Mouse (Mus musculus) neural tube, embryonic 13.5 days (tissue): Measurements from ENCODE around the gene Mrpl20. TPM values are rescaled to one million over a fixed set of nuclear protein-coding genes. Genes with fewer than 3 reads are reported as not detected.

ENCODE experiments used
- ATAC-seq: fragments of 200-750 bp; cut with Nextera tagmentation; 2 replicates; pipeline ENCODE4 v1.8.0; 2017; ENCODE audit warnings: low read depth, mild to moderate bottlenecking, moderate TSS enrichment, moderate library complexity
- H3K27ac ChIP-seq: fragments of 300-500 bp; sonication (generic); replicated peaks from 2 replicates; pipeline ENCODE4 v1.5.1; 2015; ENCODE audit warnings: moderate library complexity, mild to moderate bottlenecking, inconsistent platforms
- H3K27me3 ChIP-seq: fragments of 300-500 bp; sonication (generic); 2 replicates; pipeline ENCODE4 v1.6.1; 2015; ENCODE audit warnings: mild to moderate bottlenecking, inconsistent platforms
- H3K36me3 ChIP-seq: fragments of 300-500 bp; sonication (generic); 2 replicates; pipeline ENCODE4 v1.6.1; 2015; ENCODE audit warnings: mild to moderate bottlenecking, inconsistent platforms
- H3K4me1 ChIP-seq: fragments of 300-500 bp; sonication (generic); replicated peaks from 2 replicates; pipeline ENCODE4 v1.6.1; 2015; ENCODE audit warnings: inconsistent platforms
- H3K4me2 ChIP-seq: fragments of 300-500 bp; sonication (generic); 2 replicates; pipeline ENCODE4 v1.6.1; 2015; ENCODE audit warnings: inconsistent platforms, mild to moderate bottlenecking, moderate library complexity
- H3K4me3 ChIP-seq: fragments of 300-500 bp; sonication (generic); 2 replicates; pipeline ENCODE4 v1.5.1; 2015; ENCODE audit warnings: mild to moderate bottlenecking, inconsistent platforms
- H3K9ac ChIP-seq: fragments of 300-500 bp; sonication (generic); 2 replicates; pipeline ENCODE4 v1.6.1; 2015; ENCODE audit warnings: moderate library complexity, mild to moderate bottlenecking, inconsistent platforms
- H3K9me3 ChIP-seq: fragments of 300-500 bp; sonication (generic); 2 replicates; pipeline ENCODE4 v1.6.1; 2016; ENCODE audit warnings: inconsistent platforms
- WGBS: fragments of 180-500 bp; shearing (Covaris S2); methylation state at CpG from one replicate; pipeline ENCODE4 v1.1.7; 2015; 5-methylcytosine and 5-hydroxymethylcytosine counted together
- polyA plus RNA-seq: library from polyadenylated mRNA; unstranded; fragments of >200 nt; fragmentation: Nextera tagmentation; extraction: Ambion mirVana; gene quantifications from 2 replicates; pipeline ENCODE4 v1.2.1, GENCODE M21; 2015

Gene Mrpl20
- polyA plus RNA-seq, 1 experiment from 2014 or later: 265 TPM

- Histone ChIP-seq H3K4me2 (peak overlapping the region; percentile 66), H3K27ac (peak overlapping the region; percentile 75; the same call in 1 of the 2 replicates), H3K4me1 (peaks cover 42% of the 10 kb centered on the region), H3K36me3 (no peaks in the 10 kb centered on the region), H3K9me3 (no peaks in the 10 kb centered on the region), H3K9ac (peak overlapping the region; percentile 69), H3K4me3 (peak overlapping the region; percentile 42), H3K27me3 (peaks cover 35% of the 10 kb centered on the region)
- ATAC-seq: no peak
- WGBS: 40% methylated on average over 5 of the region's 5 CpGs
These were observed 29.2 kb upstream of the Mrpl20 start for GRCm38 (mm10) chr4:155773335-155774078.

- H3K36me3 ChIP-seq: no peaks in the 10 kb centered on the region
- H3K27me3 ChIP-seq: peaks cover 35% of the 10 kb centered on the region
- peaks cover 42% of the 10 kb centered on the region for H3K4me1 ChIP-seq
- H3K4me3 ChIP-seq: peak within 1 kb of the TSS; percentile 42
- peak within 1 kb of the TSS; percentile 75 for H3K27ac ChIP-seq
- H3K9me3 ChIP-seq: no peaks in the 10 kb centered on the region
- ATAC-seq: peak; percentile 72
- peak within 1 kb of the TSS; percentile 69 for H3K9ac ChIP-seq
- WGBS: 2% methylated on average over 35 of the region's 35 CpGs
- peak within 1 kb of the TSS; percentile 66 for H3K4me2 ChIP-seq
These were observed 28.4 kb upstream of the Mrpl20 start, which contains the start of gene Vwa1 for GRCm38 (mm10) chr4:155774280-155774754. Gene Vwa1 (minus strand): TSS chr4:155774698.

GRCm38 (mm10) chr4:155774971-155775740 is 27.5 kb upstream of the Mrpl20 start:
- ATAC-seq: no peak
- Histone ChIP-seq H3K27ac (peak overlapping the region; percentile 75), H3K4me3 (peak overlapping the region; percentile 42)

GRCm38 (mm10) chr4:155775855-155776254 is 26.8 kb upstream of the Mrpl20 start:
- Histone ChIP-seq H3K27ac (peak overlapping the region; percentile 75; the same call in 1 of the 2 replicates), H3K36me3 (no peaks in the 10 kb centered on the region), H3K4me1 (peaks cover 30% of the 10 kb centered on the region), H3K9me3 (no peaks in the 10 kb centered on the region), H3K4me3 (no peak overlapping the region), H3K4me2 (no peak overlapping the region), H3K9ac (no peak overlapping the region), H3K27me3 (peaks cover 35% of the 10 kb centered on the region)
- 82% methylated on average over 3 of the region's 3 CpGs for WGBS
- no peak for ATAC-seq

More at GRCm38 (mm10) chr4:155774971-155775740, 27.5 kb upstream of the Mrpl20 start:
- H3K27me3 ChIP-seq: peaks cover 35% of the 10 kb centered on the region
- H3K4me1 ChIP-seq: peaks cover 36% of the 10 kb centered on the region
- no peaks in the 10 kb centered on the region for H3K36me3 ChIP-seq
- H3K9ac ChIP-seq: peak overlapping the region; percentile 69
- no peaks in the 10 kb centered on the region for H3K9me3 ChIP-seq
- H3K4me2 ChIP-seq: peak overlapping the region; percentile 66
- WGBS: 59% methylated on average over 9 of the region's 9 CpGs

GRCm38 (mm10) chr4:155776704-155777335 is 25.9 kb upstream of the Mrpl20 start:
- no peak overlapping the region for H3K9ac ChIP-seq
- H3K27me3 ChIP-seq: peaks cover 32% of the 10 kb centered on the region
- H3K4me2 ChIP-seq: no peak overlapping the region
- no peaks in the 10 kb centered on the region for H3K9me3 ChIP-seq
- peaks cover 28% of the 10 kb centered on the region for H3K4me1 ChIP-seq
- H3K4me3 ChIP-seq: no peak overlapping the region
- H3K36me3 ChIP-seq: no peaks in the 10 kb centered on the region
- no peak overlapping the region for H3K27ac ChIP-seq
- ATAC-seq: no peak
- 35% methylated on average over 2 of the region's 2 CpGs for WGBS

- Histone ChIP-seq H3K4me1 (peaks cover 28% of the 10 kb centered on the region), H3K36me3 (no peaks in the 10 kb centered on the region), H3K9me3 (no peaks in the 10 kb centered on the region), H3K27ac (no peak overlapping the region), H3K27me3 (peaks cover 22% of the 10 kb centered on the region), H3K9ac (no peak overlapping the region), H3K4me2 (no peak overlapping the region), H3K4me3 (no peak overlapping the region)
- WGBS: 86% methylated on average over 2 of the region's 2 CpGs
- ATAC-seq: no peak
These were observed 24.9 kb upstream of the Mrpl20 start for GRCm38 (mm10) chr4:155777816-155778215.

GRCm38 (mm10) chr4:155779498-155779897 is 23.2 kb upstream of the Mrpl20 start:
- 71% methylated on average over 4 of the region's 4 CpGs for WGBS

GRCm38 (mm10) chr4:155780895-155781294 is 21.8 kb upstream of the Mrpl20 start:
- H3K27ac ChIP-seq: peak overlapping the region; percentile 61

More at GRCm38 (mm10) chr4:155779498-155779897, 23.2 kb upstream of the Mrpl20 start:
- Histone ChIP-seq H3K27me3 (peaks cover 11% of the 10 kb centered on the region; the same call in 1 of the 2 replicates), H3K9me3 (no peaks in the 10 kb centered on the region), H3K4me1 (peaks cover 23% of the 10 kb centered on the region), H3K9ac (no peak overlapping the region), H3K4me3 (no peak overlapping the region), H3K36me3 (no peaks in the 10 kb centered on the region), H3K27ac (no peak overlapping the region), H3K4me2 (no peak overlapping the region)
- ATAC-seq: no peak

GRCm38 (mm10) chr4:155783486-155784080 is 19.1 kb upstream of the Mrpl20 start:
- Histone ChIP-seq H3K4me1 (peaks cover 18% of the 10 kb centered on the region), H3K9ac (peak overlapping the region; percentile 82), H3K4me2 (peak overlapping the region; percentile 70), H3K9me3 (no peaks in the 10 kb centered on the region), H3K36me3 (no peaks in the 10 kb centered on the region), H3K4me3 (peak overlapping the region; percentile 57), H3K27ac (peak overlapping the region; percentile 88), H3K27me3 (no peaks in the 10 kb centered on the region)
- no peak for ATAC-seq
- 39% methylated on average over 16 of the region's 16 CpGs for WGBS

More at GRCm38 (mm10) chr4:155780895-155781294, 21.8 kb upstream of the Mrpl20 start:
- WGBS: 27% methylated on average over 6 of the region's 6 CpGs
- peaks cover 1% of the 10 kb centered on the region; the same call in 1 of the 2 replicates for H3K27me3 ChIP-seq
- no peak for ATAC-seq
- no peaks in the 10 kb centered on the region for H3K9me3 ChIP-seq
- no peak overlapping the region for H3K4me2 ChIP-seq
- no peak overlapping the region for H3K9ac ChIP-seq
- H3K4me3 ChIP-seq: no peak overlapping the region
- H3K4me1 ChIP-seq: peaks cover 19% of the 10 kb centered on the region
- no peaks in the 10 kb centered on the region for H3K36me3 ChIP-seq

- H3K4me3 ChIP-seq: peak overlapping the region; percentile 57
- under 1% methylated on average over 52 of the region's 52 CpGs for WGBS
- H3K36me3 ChIP-seq: no peaks in the 10 kb centered on the region
- ATAC-seq: peak; percentile 87
- no peaks in the 10 kb centered on the region for H3K27me3 ChIP-seq
- peak overlapping the region; percentile 82 for H3K9ac ChIP-seq
- peaks cover 18% of the 10 kb centered on the region for H3K4me1 ChIP-seq
- H3K4me2 ChIP-seq: peak overlapping the region; percentile 70
- no peaks in the 10 kb centered on the region for H3K9me3 ChIP-seq
- H3K27ac ChIP-seq: peak overlapping the region; percentile 88
These were observed 18.5 kb upstream of the Mrpl20 start for GRCm38 (mm10) chr4:155784081-155784701.

- Histone ChIP-seq H3K27ac (no peak overlapping the region), H3K36me3 (no peaks in the 10 kb centered on the region)
These were observed 17.4 kb upstream of the Mrpl20 start for GRCm38 (mm10) chr4:155785246-155785645.

More at GRCm38 (mm10) chr4:155785246-155785645, 17.4 kb upstream of the Mrpl20 start:
- 0 out of 2 replicates have a peak, but pooled peaks have one; percentile 8 for ATAC-seq
- Histone ChIP-seq H3K9me3 (no peaks in the 10 kb centered on the region), H3K27me3 (no peaks in the 10 kb centered on the region), H3K4me3 (no peak overlapping the region), H3K4me2 (no peak overlapping the region), H3K4me1 (peaks cover 18% of the 10 kb centered on the region), H3K9ac (peak overlapping the region; percentile 82; the same call in 1 of the 2 replicates)
- WGBS: 83% methylated on average over 10 of the region's 10 CpGs
